Mouse (Mus musculus): ENCODE data around the gene Dpp4. TPM values are rescaled to one million over a fixed set of nuclear protein-coding genes. Genes with fewer than 3 reads are reported as not detected.

Gene Dpp4
- polyA plus RNA-seq, 1 experiment from 2014 or later: 2.0 TPM

DNA sequence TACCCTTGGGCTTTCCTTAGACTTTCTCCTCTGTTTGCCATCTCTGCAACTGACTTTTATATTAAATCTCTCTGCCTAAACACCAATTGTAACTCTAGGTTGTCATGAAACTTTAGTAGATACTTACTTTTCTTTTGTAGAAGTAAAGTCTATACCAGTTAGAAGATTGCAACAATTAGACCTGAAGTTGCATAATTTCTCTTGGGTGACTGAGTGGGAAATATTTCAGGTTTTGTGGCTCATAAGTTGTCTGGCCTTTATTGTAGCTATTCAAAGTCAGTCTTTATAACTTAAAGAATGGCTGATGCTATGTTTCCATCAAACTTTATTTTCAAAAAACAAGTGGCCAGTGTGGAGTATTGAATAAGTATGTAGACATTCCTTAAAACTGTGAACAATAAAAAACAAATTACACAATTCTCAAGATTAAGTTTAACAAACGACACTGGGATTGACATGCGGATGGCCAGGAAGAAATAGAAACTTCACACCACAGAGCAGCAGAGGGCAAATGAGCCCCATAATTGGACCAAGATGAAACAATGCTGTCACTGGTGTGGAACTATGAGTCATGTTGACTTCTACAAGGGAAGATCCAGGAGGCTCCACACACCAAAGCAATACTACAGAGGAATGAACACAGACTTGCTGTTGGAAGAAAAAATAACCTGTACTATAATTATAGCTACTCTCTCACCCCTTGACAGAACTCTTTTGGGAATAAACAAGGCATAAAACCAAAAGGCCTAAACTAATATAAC, 13.7 kb downstream of the Dpp4 start:
- H3K9me3 ChIP-seq (replicated peaks; ENCODE audit: control insufficient read depth, low read length, poor library complexity, severe bottlenecking): no peaks in the 10 kb centered on the region; the same call in 1 of the 2 replicates
- H3K36me3 ChIP-seq (ENCODE audit: control insufficient read depth, insufficient read depth, low read length): no peaks in the 10 kb centered on the region
- H3K27me3 ChIP-seq (ENCODE audit: control insufficient read depth, insufficient read depth, low read depth, low read length): no peaks in the 10 kb centered on the region
- WGBS: 93% methylated on average over 2 of the region's 2 CpGs
- no peak overlapping the region for H3K4me3 ChIP-seq (ENCODE audit: low read depth, low read length)
- no peaks in the 10 kb centered on the region for H3K4me1 ChIP-seq (ENCODE audit: control insufficient read depth, insufficient read depth, low read length)
- no peak for ATAC-seq
- no peak overlapping the region for H3K9ac ChIP-seq (ENCODE audit: low read depth, low read length)
- no peak overlapping the region for H3K27ac ChIP-seq (ENCODE audit: low read length)
- no peak overlapping the region for H3K4me2 ChIP-seq (ENCODE audit: low read length)

DNA sequence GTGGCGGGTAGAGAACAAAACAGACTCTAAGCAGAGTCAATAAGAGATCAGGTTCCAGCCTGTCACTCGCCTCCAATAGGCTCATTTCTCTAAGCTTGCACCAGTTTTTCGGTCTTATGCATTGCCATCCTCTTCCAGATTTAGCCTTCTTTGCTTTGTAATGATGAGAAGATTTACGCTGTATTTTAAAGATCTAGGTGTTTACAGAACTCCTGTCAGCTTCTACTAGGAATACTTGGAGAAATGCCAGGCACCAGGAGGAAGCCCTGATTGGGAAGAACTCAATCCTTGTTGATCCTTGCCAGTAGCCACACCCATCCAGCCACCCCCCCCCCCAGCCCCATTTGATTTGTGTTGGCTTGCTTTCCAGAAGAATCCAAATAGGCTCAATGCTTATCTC, 14.4 kb downstream of the Dpp4 start:
- no peak overlapping the region for H3K9ac ChIP-seq (ENCODE audit: low read depth, low read length)
- WGBS: 86% methylated on average over 4 of the region's 4 CpGs
- H3K4me1 ChIP-seq (ENCODE audit: control insufficient read depth, insufficient read depth, low read length): no peaks in the 10 kb centered on the region
- H3K27me3 ChIP-seq (ENCODE audit: control insufficient read depth, insufficient read depth, low read depth, low read length): no peaks in the 10 kb centered on the region
- H3K9me3 ChIP-seq (replicated peaks; ENCODE audit: control insufficient read depth, low read length, poor library complexity, severe bottlenecking): no peaks in the 10 kb centered on the region; the same call in 1 of the 2 replicates
- no peaks in the 10 kb centered on the region for H3K36me3 ChIP-seq (ENCODE audit: control insufficient read depth, insufficient read depth, low read length)
- no peak overlapping the region for H3K27ac ChIP-seq (ENCODE audit: low read length)
- H3K4me2 ChIP-seq (ENCODE audit: low read length): no peak overlapping the region
- no peak overlapping the region for H3K4me3 ChIP-seq (ENCODE audit: low read depth, low read length)
- ATAC-seq: no peak

DNA sequence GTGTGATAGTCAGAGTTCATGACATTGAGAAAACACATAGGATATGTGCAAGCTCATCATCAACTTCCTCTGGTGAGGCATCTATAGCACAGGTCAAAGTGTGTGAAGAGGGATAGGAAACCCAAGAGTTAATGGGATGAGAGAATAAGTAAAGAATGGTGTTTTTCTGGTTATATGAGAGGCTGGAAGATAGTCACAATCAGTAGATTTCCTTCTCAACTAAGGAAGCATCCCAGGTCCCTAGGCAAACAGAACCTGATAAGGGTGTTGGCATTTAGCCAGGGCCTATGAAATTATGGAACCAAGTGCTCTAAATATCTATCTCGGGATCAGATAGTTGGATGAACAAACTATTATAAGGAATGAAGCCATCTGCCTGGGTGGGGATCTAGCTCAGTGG, 15.2 kb downstream of the Dpp4 start:
- Histone ChIP-seq H3K4me2 (ENCODE audit: low read length) (no peak overlapping the region), H3K9me3 (replicated peaks; ENCODE audit: control insufficient read depth, low read length, poor library complexity, severe bottlenecking) (no peaks in the 10 kb centered on the region; the same call in 1 of the 2 replicates), H3K36me3 (ENCODE audit: control insufficient read depth, insufficient read depth, low read length) (no peaks in the 10 kb centered on the region), H3K4me3 (ENCODE audit: low read depth, low read length) (no peak overlapping the region), H3K27ac (ENCODE audit: low read length) (no peak overlapping the region), H3K27me3 (ENCODE audit: control insufficient read depth, insufficient read depth, low read depth, low read length) (no peaks in the 10 kb centered on the region), H3K9ac (ENCODE audit: low read depth, low read length) (no peak overlapping the region), H3K4me1 (ENCODE audit: control insufficient read depth, insufficient read depth, low read length) (no peaks in the 10 kb centered on the region)
- 92% methylated on average over 1 of the region's 1 CpGs for WGBS
- no peak for ATAC-seq

DNA sequence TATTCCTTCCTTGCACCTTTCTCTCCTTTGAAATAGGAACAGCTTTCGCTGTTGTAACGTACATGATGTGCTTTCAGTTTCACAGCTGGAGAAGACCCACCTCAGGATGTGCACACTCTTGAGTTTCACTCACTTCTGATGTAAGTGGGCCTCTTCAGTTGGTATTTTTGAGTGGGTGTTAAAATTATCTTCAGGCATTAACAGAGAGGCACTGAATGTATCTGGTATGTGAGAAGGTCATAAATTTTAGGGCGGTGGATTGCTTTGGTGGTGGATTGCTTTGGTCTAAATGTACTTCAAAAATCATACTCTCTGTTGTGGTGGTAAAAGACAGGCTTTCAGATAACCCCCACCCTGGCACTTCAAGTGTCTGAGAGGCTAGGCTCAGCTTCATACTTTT, 17.2 kb downstream of the Dpp4 start:
- Histone ChIP-seq H3K4me3 (ENCODE audit: low read depth, low read length) (no peak overlapping the region), H3K4me2 (ENCODE audit: low read length) (no peak overlapping the region), H3K9me3 (replicated peaks; ENCODE audit: control insufficient read depth, low read length, poor library complexity, severe bottlenecking) (no peaks in the 10 kb centered on the region; the same call in 1 of the 2 replicates), H3K27me3 (ENCODE audit: control insufficient read depth, insufficient read depth, low read depth, low read length) (no peaks in the 10 kb centered on the region), H3K9ac (ENCODE audit: low read depth, low read length) (no peak overlapping the region), H3K27ac (ENCODE audit: low read length) (no peak overlapping the region), H3K4me1 (ENCODE audit: control insufficient read depth, insufficient read depth, low read length) (no peaks in the 10 kb centered on the region), H3K36me3 (ENCODE audit: control insufficient read depth, insufficient read depth, low read length) (no peaks in the 10 kb centered on the region)
- WGBS: over 99% methylated on average over 3 of the region's 3 CpGs
- ATAC-seq: no peak

DNA sequence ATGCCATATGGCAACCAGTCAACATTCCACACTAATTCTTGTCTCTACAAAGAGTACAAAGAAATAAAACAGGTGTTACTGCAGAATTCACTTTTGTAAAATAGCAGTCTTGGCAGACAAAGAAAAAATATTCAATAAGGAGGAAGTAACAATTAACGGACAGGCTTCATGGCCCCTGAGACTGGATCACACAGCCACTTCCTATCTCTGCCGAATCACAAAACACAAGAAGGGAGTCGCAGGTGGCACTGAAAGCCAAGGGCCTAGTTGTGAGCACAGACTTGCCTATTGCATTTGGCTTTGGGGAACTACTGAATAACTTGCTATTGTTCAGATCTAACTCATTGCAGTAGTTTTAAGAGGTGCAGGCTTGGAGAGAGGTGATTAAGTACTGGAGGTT, 19.9 kb downstream of the Dpp4 start:
- H3K4me1 ChIP-seq (ENCODE audit: control insufficient read depth, insufficient read depth, low read length): no peaks in the 10 kb centered on the region
- H3K9ac ChIP-seq (ENCODE audit: low read depth, low read length): no peak overlapping the region
- no peak overlapping the region for H3K4me2 ChIP-seq (ENCODE audit: low read length)
- no peak for ATAC-seq
- H3K27ac ChIP-seq (ENCODE audit: low read length): no peak overlapping the region
- no peaks in the 10 kb centered on the region; the same call in 1 of the 2 replicates for H3K9me3 ChIP-seq (replicated peaks; ENCODE audit: control insufficient read depth, low read length, poor library complexity, severe bottlenecking)
- no peak overlapping the region for H3K4me3 ChIP-seq (ENCODE audit: low read depth, low read length)
- H3K36me3 ChIP-seq (ENCODE audit: control insufficient read depth, insufficient read depth, low read length): no peaks in the 10 kb centered on the region
- 81% methylated on average over 3 of the region's 3 CpGs for WGBS
- H3K27me3 ChIP-seq (ENCODE audit: control insufficient read depth, insufficient read depth, low read depth, low read length): no peaks in the 10 kb centered on the region

DNA sequence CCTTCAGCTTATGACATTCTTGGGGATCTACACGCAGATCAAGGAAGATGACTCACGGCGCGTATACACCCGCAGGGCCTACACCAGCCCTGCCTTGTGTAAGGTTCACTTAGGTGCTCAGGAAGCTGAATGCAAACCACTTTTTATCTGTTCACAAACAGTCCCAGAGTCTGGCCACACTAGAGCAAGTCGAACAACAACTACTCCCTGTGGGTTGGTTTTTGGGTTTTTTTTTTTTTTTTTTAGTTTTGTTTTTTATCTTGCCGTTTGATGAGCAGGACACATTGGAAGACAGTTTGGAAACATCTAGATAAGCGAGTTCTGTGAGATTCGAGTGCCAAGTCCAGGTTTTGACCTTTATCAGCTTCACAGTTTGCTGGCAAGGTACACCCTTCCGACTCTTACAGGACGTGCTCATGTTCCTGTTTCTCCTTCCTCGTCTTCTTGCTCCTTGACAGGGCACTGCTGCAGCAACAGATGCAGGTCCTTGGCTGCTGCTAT, 21.0 kb downstream of the Dpp4 start:
- Histone ChIP-seq H3K4me2 (ENCODE audit: low read length) (no peak overlapping the region), H3K36me3 (ENCODE audit: control insufficient read depth, insufficient read depth, low read length) (no peaks in the 10 kb centered on the region), H3K9ac (ENCODE audit: low read depth, low read length) (no peak overlapping the region), H3K27me3 (ENCODE audit: control insufficient read depth, insufficient read depth, low read depth, low read length) (no peaks in the 10 kb centered on the region), H3K9me3 (replicated peaks; ENCODE audit: control insufficient read depth, low read length, poor library complexity, severe bottlenecking) (no peaks in the 10 kb centered on the region; the same call in 1 of the 2 replicates), H3K27ac (ENCODE audit: low read length) (no peak overlapping the region), H3K4me1 (ENCODE audit: control insufficient read depth, insufficient read depth, low read length) (no peaks in the 10 kb centered on the region), H3K4me3 (ENCODE audit: low read depth, low read length) (no peak overlapping the region)
- ATAC-seq: no peak
- WGBS: 88% methylated on average over 12 of the region's 12 CpGs

DNA sequence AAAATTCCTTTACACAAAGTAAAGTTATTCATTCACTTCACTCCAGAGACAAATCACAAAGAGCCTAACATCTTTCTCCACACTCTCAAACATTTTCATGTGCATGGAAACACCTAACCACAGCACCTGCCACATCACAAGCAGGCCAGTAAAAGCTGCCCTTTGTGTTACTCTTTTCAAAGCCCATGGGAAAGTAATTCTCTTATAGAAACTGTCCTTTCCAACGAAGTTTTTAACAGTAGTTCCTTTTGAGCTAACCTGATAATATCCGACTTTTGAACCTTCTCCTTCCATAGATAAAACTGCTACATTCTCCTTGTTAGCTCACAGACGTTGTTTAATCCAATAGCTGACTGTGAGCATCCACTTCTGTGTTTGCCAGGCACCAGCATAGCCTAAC, 21.7 kb downstream of the Dpp4 start:
- Histone ChIP-seq H3K4me3 (ENCODE audit: low read depth, low read length) (no peak overlapping the region), H3K4me1 (ENCODE audit: control insufficient read depth, insufficient read depth, low read length) (no peaks in the 10 kb centered on the region), H3K4me2 (ENCODE audit: low read length) (no peak overlapping the region), H3K36me3 (ENCODE audit: control insufficient read depth, insufficient read depth, low read length) (no peaks in the 10 kb centered on the region), H3K27ac (ENCODE audit: low read length) (no peak overlapping the region), H3K9ac (ENCODE audit: low read depth, low read length) (no peak overlapping the region), H3K27me3 (ENCODE audit: control insufficient read depth, insufficient read depth, low read depth, low read length) (no peaks in the 10 kb centered on the region), H3K9me3 (replicated peaks; ENCODE audit: control insufficient read depth, low read length, poor library complexity, severe bottlenecking) (no peaks in the 10 kb centered on the region; the same call in 1 of the 2 replicates)
- no peak for ATAC-seq
- WGBS: 60% methylated on average over 3 of the region's 3 CpGs

DNA sequence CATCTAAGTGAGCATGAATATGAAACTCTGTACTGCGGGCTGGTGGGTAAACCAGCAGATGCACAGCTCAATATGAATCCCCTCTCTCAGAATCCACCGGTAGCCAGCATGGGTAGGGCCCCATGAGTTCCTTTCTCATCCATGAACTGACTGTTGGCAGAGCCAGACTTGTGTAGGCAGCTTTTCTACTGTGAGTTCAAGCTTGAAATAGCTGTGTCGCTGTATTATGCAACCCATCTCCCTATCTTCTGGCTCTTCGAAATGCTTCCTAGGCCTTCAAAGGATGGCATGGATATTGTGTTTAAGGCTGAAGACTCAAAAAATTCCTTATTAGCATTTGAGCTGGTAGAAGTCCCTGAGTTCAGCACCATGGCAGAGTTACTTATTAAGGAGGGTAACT, 23.2 kb downstream of the Dpp4 start:
- H3K4me1 ChIP-seq (ENCODE audit: control insufficient read depth, insufficient read depth, low read length): no peaks in the 10 kb centered on the region
- H3K27ac ChIP-seq (ENCODE audit: low read length): no peak overlapping the region
- H3K4me2 ChIP-seq (ENCODE audit: low read length): no peak overlapping the region
- H3K36me3 ChIP-seq (ENCODE audit: control insufficient read depth, insufficient read depth, low read length): no peaks in the 10 kb centered on the region
- H3K9ac ChIP-seq (ENCODE audit: low read depth, low read length): no peak overlapping the region
- 91% methylated on average over 4 of the region's 4 CpGs for WGBS
- no peak overlapping the region for H3K4me3 ChIP-seq (ENCODE audit: low read depth, low read length)
- no peaks in the 10 kb centered on the region for H3K27me3 ChIP-seq (ENCODE audit: control insufficient read depth, insufficient read depth, low read depth, low read length)
- no peak for ATAC-seq
- H3K9me3 ChIP-seq (replicated peaks; ENCODE audit: control insufficient read depth, low read length, poor library complexity, severe bottlenecking): no peaks in the 10 kb centered on the region

DNA sequence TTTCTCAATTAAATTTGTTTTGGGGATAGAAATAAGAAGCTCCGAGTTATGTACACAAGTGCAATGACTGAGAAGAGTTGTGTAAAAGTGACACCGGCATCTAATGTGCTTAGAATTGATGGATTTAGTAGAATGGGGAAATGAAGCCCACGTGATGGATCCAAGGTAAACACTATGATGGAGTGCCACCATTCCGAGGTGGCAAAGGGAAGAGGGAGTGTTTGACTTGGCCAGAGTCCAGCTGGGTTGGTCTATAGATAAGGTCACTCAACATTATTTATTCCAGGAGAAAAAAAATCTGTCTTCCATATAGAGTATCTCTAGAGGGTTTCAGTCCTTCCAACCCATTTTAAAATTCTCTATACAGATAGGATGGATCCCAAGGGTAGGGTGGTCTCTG, 28.8 kb downstream of the Dpp4 start:
- no peak overlapping the region for H3K9ac ChIP-seq (ENCODE audit: low read depth, low read length)
- WGBS: 90% methylated on average over 4 of the region's 4 CpGs
- H3K4me3 ChIP-seq (ENCODE audit: low read depth, low read length): no peak overlapping the region
- H3K9me3 ChIP-seq (replicated peaks; ENCODE audit: control insufficient read depth, low read length, poor library complexity, severe bottlenecking): no peaks in the 10 kb centered on the region
- H3K4me1 ChIP-seq (ENCODE audit: control insufficient read depth, insufficient read depth, low read length): no peaks in the 10 kb centered on the region
- H3K27me3 ChIP-seq (ENCODE audit: control insufficient read depth, insufficient read depth, low read depth, low read length): no peaks in the 10 kb centered on the region
- no peaks in the 10 kb centered on the region for H3K36me3 ChIP-seq (ENCODE audit: control insufficient read depth, insufficient read depth, low read length)
- H3K27ac ChIP-seq (ENCODE audit: low read length): no peak overlapping the region
- H3K4me2 ChIP-seq (ENCODE audit: low read length): no peak overlapping the region
- no peak for ATAC-seq
